29 mouse cellular contexts compared by ENCODE assay signal in the genomic region with DNA sequence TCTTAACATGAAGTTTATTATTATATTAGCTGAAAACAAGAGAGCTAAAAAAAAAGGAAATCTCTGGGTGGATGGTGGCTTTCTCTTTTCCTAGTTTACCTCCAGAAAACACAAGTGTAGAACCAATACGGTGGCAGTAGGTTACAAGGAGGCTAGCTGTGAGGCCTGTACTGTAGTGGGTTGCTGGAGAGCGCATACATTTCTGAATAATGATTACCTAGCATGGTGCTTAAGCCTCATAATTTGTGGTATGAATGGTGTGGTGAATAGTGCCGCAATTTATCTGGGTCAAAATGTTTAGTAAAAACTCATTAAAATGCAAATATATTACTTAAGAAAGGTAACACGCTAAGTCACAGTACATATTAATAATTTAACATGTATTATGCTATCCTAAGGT.
"Had no signal": no experiment of that assay in that cellular context is flagged by ENCODE, and none has a peak within 500 bp of the region (broad histone marks: within the 10 kb centered on the region; RNA-seq: fewer than 3 reads in every experiment).

No protein-coding gene starts in this region.

- H3K9ac ChIP-seq: embryonic facial prominence, embryonic 12.5 days; embryonic facial prominence, embryonic 13.5 days; embryonic facial prominence, embryonic 15.5 days; forebrain, embryonic 12.5 days; forebrain, embryonic 13.5 days; forebrain, embryonic 15.5 days; forebrain, postnatal 0 days had no signal

- H3K4me3 ChIP-seq: embryonic facial prominence, embryonic 10.5 days; embryonic facial prominence, embryonic 12.5 days; embryonic facial prominence, embryonic 13.5 days; embryonic facial prominence, embryonic 15.5 days; erythroblast, embryonic 14.5 days; forebrain, embryonic 10.5 days; forebrain, embryonic 12.5 days; forebrain, embryonic 13.5 days; forebrain, embryonic 15.5 days; gastrocnemius, adult 2 months; heart, adult 2 months had no signal

- ATAC-seq: forebrain, embryonic 13.5 days; forebrain, embryonic 14.5 days; forebrain, embryonic 15.5 days; forebrain, embryonic 16.5 days; forebrain, postnatal 0 days had no signal

- H3K4me2 ChIP-seq: embryonic facial prominence, embryonic 12.5 days; embryonic facial prominence, embryonic 13.5 days; embryonic facial prominence, embryonic 15.5 days; forebrain, embryonic 12.5 days; forebrain, embryonic 13.5 days; forebrain, embryonic 15.5 days had no signal

- H3K27ac ChIP-seq: embryonic facial prominence, embryonic 10.5 days; embryonic facial prominence, embryonic 12.5 days; embryonic facial prominence, embryonic 13.5 days; embryonic facial prominence, embryonic 15.5 days; forebrain, embryonic 10.5 days; forebrain, embryonic 12.5 days; forebrain, embryonic 13.5 days; forebrain, embryonic 15.5 days; gastrocnemius, adult 2 months; heart, adult 2 months had no signal

- H3K36me3 ChIP-seq: embryonic facial prominence, embryonic 10.5 days; embryonic facial prominence, embryonic 12.5 days; embryonic facial prominence, embryonic 13.5 days; embryonic facial prominence, embryonic 15.5 days; forebrain, embryonic 10.5 days; forebrain, embryonic 12.5 days; forebrain, embryonic 15.5 days had no signal

- H3K9me3 ChIP-seq: embryonic facial prominence, embryonic 10.5 days; embryonic facial prominence, embryonic 12.5 days; embryonic facial prominence, embryonic 13.5 days; embryonic facial prominence, embryonic 15.5 days; forebrain, embryonic 10.5 days; forebrain, embryonic 12.5 days; forebrain, embryonic 13.5 days; forebrain, embryonic 15.5 days had no signal

- H3K4me1 ChIP-seq: embryonic facial prominence, embryonic 10.5 days; embryonic facial prominence, embryonic 12.5 days; embryonic facial prominence, embryonic 13.5 days; embryonic facial prominence, embryonic 15.5 days; forebrain, embryonic 10.5 days; forebrain, embryonic 12.5 days; forebrain, embryonic 13.5 days; forebrain, embryonic 15.5 days had no signal

- H3K27me3 ChIP-seq: embryonic facial prominence, embryonic 12.5 days; embryonic facial prominence, embryonic 13.5 days; embryonic facial prominence, embryonic 15.5 days; forebrain, embryonic 12.5 days; forebrain, embryonic 13.5 days; forebrain, embryonic 15.5 days had no signal

- DNase-seq: cerebellum, adult 2 months; cerebellum, adult 8-10 months; cerebellum, adult 9-10 months; cerebellum, adult 9-11 months; cerebellum, postnatal 10 days; cerebellum, postnatal 14 days; cerebellum, postnatal 25 days; cerebellum, postnatal 36 days; embryo, embryonic 11 days; forebrain, postnatal 0 days; gastrocnemius, adult 2 months; gastrocnemius, postnatal 10 days; gastrocnemius, postnatal 14 days; gastrocnemius, postnatal 25 days; gastrocnemius, postnatal 36 days; heart, adult 11 months; heart, adult 18-20 months; heart, adult 2 months had no signal
